Mouse (Mus musculus) heart, adult 2 months (tissue): ENCODE measurements around the gene Sept7. TPM values are rescaled to one million over a fixed set of nuclear protein-coding genes. Genes with fewer than 3 reads are reported as not detected.
"Not testable (repeated sequence)": the region's sequence is repeated elsewhere in the genome, so short reads cannot be mapped to it uniquely, and the experiment has no call there.

Experiments used
- DNase-seq, 2 experiments: peaks; one replicate each; pipeline ENCODE4 v3.0.0; 2021
- H3K27ac ChIP-seq: fragments of 200-600 bp; 2 replicates; pipeline ENCODE4 v1.8.1; 2022
- H3K27me3 ChIP-seq: fragments of 200-500 bp; 2 replicates; pipeline ENCODE4 v1.6.1; 2012; ENCODE audit warnings: mild to moderate bottlenecking, low read length, inconsistent platforms, mixed read lengths; ENCODE audit not compliant: control insufficient read depth, insufficient read depth
- H3K36me3 ChIP-seq: fragments of 200-500 bp; 2 replicates; pipeline ENCODE4 v1.6.1; 2012; ENCODE audit warnings: low read length, inconsistent platforms; ENCODE audit not compliant: control insufficient read depth, insufficient read depth
- H3K4me1 ChIP-seq: fragments of 200-500 bp; 2 replicates; pipeline ENCODE4 v1.6.1; 2011; ENCODE audit warnings: low read length; ENCODE audit not compliant: control insufficient read depth, insufficient read depth
- H3K4me3 ChIP-seq: fragments of 200-600 bp; 2 replicates; pipeline ENCODE4 v1.8.1; 2022
- H3K79me2 ChIP-seq: fragments of 200-500 bp; replicated peaks from 2 replicates; pipeline ENCODE4 v1.6.1; 2012; ENCODE audit warnings: mild to moderate bottlenecking, inconsistent platforms, low read length, moderate library complexity, mixed read lengths; ENCODE audit not compliant: control insufficient read depth, insufficient read depth
- H3K9ac ChIP-seq: fragments of 200-500 bp; 2 replicates; pipeline ENCODE4 v1.6.1; 2012; ENCODE audit warnings: low read depth, mild to moderate bottlenecking, control low read depth, inconsistent platforms, low read length, mixed read lengths
- CTCF ChIP-seq: fragments of 200-600 bp; IDR thresholded peaks from 2 replicates; pipeline ENCODE4 v1.8.1; 2022; ENCODE audit warnings: antibody characterized with exemption, mild to moderate bottlenecking, moderate library complexity
- EP300 ChIP-seq: fragments of 200-500 bp; IDR thresholded peaks from 2 replicates; pipeline ENCODE4 v1.6.1; 2011; ENCODE audit warnings: low read depth, low read length, control low read depth; ENCODE audit not compliant: insufficient read depth
- POLR2A ChIP-seq: fragments of 200-500 bp; IDR thresholded peaks from 2 replicates; pipeline ENCODE4 v1.6.1; 2011; ENCODE audit warnings: mild to moderate bottlenecking, low read depth, low read length, control low read depth; ENCODE audit not compliant: insufficient read depth
- WGBS: fragments of 180-500 bp; shearing (Covaris S2); methylation state at CpG from one replicate; pipeline ENCODE4 v1.1.7; 2018; 5-methylcytosine and 5-hydroxymethylcytosine counted together
- intact Hi-C: fragments of 180-260 bp; cut with DNase I; formaldehyde crosslinking; loops from one replicate; pipeline ENCODE4 v1.15.1; 2025
- polyA plus RNA-seq: library from polyadenylated mRNA; depleted of rRNA; stranded (reverse); fragments of >200 nt; gene quantifications from 2 replicates; pipeline ENCODE4 v1.2.3, GENCODE M21; 2012
- total RNA-seq, 2 experiments: library from RNA; stranded (reverse); gene quantifications; 2 replicates each; pipeline ENCODE4 v1.2.3; 2021

Sept7 gene
- total and polyA plus RNA-seq, 3 experiments, result 15.9 to 111 (median 109) TPM

DNA sequence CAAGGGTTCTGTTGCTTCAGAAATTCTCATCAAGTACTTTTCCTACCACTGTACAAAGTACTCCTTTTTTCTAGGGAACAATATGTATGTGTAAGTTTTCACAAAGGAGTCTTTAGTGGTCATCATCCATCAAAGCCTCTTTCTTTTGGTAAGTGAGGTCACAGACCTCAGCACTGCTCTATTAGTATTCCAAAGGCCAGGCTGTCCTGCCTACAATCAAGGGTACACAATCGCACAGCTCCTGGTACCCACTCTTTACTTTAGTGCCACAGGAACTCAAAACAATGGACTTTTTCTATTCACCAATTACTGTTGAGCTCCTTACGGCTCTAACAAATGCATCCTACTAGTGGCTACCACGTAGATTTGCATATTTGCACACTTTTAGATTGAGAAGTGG is 11.2 kb upstream of the Sept7 start:
- no peak overlapping the region for H3K27ac ChIP-seq
- TF ChIP-seq POLR2A (no peak), CTCF (no peak), EP300 (no peak)
- intact Hi-C loops, result no loop called here
- no peaks in the 10 kb centered on the region for H3K4me1 ChIP-seq
- H3K4me3 ChIP-seq, result no peak overlapping the region
- H3K27me3 ChIP-seq, result no peaks in the 10 kb centered on the region
- H3K79me2 ChIP-seq, result no peaks in the 10 kb centered on the region; the same call in 1 of the 2 replicates
- no peak for DNase-seq
- 93% methylated on average over 3 of the region's 3 CpGs for WGBS
- no peaks in the 10 kb centered on the region for H3K36me3 ChIP-seq
- H3K9ac ChIP-seq, result no peak overlapping the region

DNA sequence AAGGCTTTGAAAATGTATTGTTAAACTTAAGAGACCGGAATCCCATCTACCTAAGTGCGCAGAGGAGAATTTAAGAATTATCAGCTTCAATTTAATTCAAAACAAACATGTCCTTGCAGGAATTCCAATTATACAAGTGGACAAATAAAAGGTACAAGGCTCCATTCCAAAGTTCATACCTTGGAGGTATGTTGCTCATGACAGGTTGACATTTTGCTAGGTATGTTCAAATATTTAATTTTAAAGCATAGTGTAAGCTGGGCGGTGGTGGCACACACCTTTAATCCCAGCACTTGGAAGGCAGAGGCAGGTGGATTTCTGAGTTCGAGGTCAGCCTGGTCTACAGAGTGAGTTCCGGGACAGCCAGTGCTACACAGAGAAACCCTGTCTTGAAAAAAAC is 10.5 kb upstream of the Sept7 start:
- H3K4me3 ChIP-seq, intact Hi-C loops, DNase-seq, H3K36me3 ChIP-seq, H3K27ac ChIP-seq, H3K9ac ChIP-seq, H3K4me1 ChIP-seq, H3K27me3 ChIP-seq, H3K79me2 ChIP-seq: not testable (repeated sequence)
- WGBS, result 93% methylated on average over 5 of the region's 5 CpGs

DNA sequence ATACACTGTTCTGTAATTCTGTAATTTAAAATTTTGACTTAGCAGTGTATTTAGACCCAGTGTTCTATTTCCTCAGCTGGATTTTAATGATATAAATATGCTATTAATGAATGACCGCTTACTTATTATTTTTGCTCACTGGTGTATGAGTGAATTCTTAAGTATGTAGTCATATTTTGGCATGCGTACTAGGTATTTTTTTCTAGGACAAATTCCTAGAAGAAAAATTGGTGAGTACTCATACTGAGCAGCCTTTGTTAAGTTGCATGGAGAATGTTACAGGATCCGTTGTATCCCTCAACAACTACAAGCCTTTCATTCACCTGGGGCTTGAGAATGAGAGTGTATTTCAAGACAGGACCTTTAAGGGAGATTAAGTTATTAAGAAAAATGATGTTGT is 10.0 kb upstream of the Sept7 start:
- TF ChIP-seq EP300 (no peak), CTCF (no peak), POLR2A (no peak)
- Histone ChIP-seq H3K27me3 (no peaks in the 10 kb centered on the region), H3K36me3 (no peaks in the 10 kb centered on the region), H3K27ac (no peak overlapping the region), H3K79me2 (no peaks in the 10 kb centered on the region; the same call in 1 of the 2 replicates), H3K9ac (no peak overlapping the region), H3K4me3 (no peak overlapping the region), H3K4me1 (no peaks in the 10 kb centered on the region; the same call in none of the 2 replicates)
- WGBS, result 70% methylated on average over 3 of the region's 3 CpGs
- DNase-seq, result no peak
- intact Hi-C loops, result no loop called here

DNA sequence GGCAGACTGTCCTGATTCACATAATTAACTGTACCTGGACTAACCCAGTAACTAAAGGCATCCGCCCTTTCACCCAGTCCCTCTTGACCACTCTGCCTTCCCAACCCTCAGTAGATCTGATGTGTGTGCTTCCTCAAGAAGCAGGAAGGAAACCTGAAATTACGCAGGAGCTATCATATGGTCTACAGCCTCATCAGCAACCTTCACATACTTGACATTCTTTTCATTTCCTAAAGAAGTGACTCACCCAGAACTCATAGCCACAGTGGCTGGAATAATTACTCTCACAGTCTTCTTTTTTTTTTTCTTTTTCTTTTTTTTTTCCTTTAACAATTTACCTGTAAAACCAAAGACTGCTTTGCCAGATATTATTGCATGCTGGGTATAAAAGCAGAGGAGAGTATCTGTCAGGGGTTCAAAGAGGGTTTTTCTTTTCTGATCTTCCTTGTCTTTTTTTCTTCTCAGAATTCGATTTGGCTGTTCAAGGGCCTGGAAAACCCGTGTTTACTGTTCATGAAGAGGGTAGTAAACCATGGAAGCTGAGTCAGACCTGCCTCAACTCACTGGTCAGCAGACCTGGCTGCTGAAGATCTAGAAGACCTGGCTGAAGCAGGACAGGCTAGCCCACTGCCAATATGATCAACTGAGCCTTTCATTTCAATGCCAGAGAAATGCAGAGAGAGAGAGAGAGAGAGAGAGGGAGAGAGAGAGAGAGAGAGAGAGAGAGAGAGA is 8.1 kb upstream of the Sept7 start:
- no peak overlapping the region for H3K4me3 ChIP-seq
- intact Hi-C loops, result no loop called here
- H3K27ac ChIP-seq, result no peak overlapping the region
- WGBS, result 51% methylated on average over 4 of the region's 4 CpGs
- H3K27me3 ChIP-seq, result no peaks in the 10 kb centered on the region
- H3K36me3 ChIP-seq, result no peaks in the 10 kb centered on the region
- TF ChIP-seq POLR2A, result no peak
- no peak for TF ChIP-seq EP300
- TF ChIP-seq CTCF, result no peak
- no peaks in the 10 kb centered on the region; the same call in none of the 2 replicates for H3K4me1 ChIP-seq
- H3K79me2 ChIP-seq, result no peaks in the 10 kb centered on the region; the same call in 1 of the 2 replicates
- H3K9ac ChIP-seq, result no peak overlapping the region
- no peak for DNase-seq

DNA sequence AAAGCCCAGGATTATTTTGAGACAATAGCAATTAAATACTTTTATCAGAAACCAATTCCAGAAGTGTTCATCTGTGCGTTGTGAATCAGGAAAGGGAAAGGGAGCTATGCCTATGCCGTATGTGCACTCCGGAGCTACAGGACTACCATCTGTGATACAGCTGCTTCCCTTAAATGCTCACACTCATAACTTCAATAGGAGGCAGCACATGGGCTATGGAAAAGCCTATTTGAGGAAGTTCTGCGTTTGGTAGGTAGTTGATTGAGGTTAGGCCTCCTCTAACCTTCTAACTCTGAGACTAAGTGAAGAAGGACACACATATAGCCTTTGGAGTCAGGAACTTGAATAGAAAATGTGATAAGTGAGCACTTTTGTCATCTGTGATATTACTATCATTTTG is 7.1 kb upstream of the Sept7 start:
- Histone ChIP-seq H3K27ac (no peak overlapping the region), H3K27me3 (no peaks in the 10 kb centered on the region), H3K79me2 (no peaks in the 10 kb centered on the region; the same call in 1 of the 2 replicates), H3K36me3 (no peaks in the 10 kb centered on the region), H3K9ac (no peak overlapping the region), H3K4me3 (no peak overlapping the region), H3K4me1 (no peaks in the 10 kb centered on the region; the same call in none of the 2 replicates)
- 75% methylated on average over 4 of the region's 4 CpGs for WGBS
- TF ChIP-seq POLR2A (no peak), CTCF (no peak), EP300 (no peak)
- DNase-seq, result no peak
- intact Hi-C loops, result loop anchor here (5.0 kb wide), 1 partner anchor 278 kb away; no protein-coding TSS in a partner anchor

DNA sequence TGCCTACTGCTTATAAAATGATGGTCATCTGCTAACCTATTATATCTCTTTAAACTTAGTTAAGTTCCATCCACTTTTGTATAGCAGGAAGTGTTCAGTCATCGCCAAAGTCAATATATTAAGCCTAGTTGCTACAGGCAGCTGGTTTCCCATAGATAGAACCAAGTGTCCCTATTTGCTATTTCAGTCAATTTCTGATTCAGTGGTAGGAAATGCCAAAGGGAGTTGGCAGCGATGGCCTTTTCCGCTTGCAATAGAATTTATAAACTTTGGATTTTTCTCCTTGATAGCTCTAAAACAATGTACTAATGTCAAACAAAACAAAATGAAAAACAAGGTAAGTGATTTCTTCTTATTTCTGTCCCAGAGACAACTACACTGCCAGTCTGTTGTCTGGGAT is 5.7 kb upstream of the Sept7 start:
- Histone ChIP-seq H3K79me2 (no peaks in the 10 kb centered on the region; the same call in 1 of the 2 replicates), H3K27ac (no peak overlapping the region; the same call in 1 of the 2 replicates), H3K27me3 (no peaks in the 10 kb centered on the region), H3K4me3 (no peak overlapping the region), H3K36me3 (no peaks in the 10 kb centered on the region; the same call in 1 of the 2 replicates), H3K9ac (no peak overlapping the region), H3K4me1 (peaks cover 2% of the 10 kb centered on the region)
- WGBS, result 49% methylated on average over 3 of the region's 3 CpGs
- intact Hi-C loops, result loop anchor here (5.0 kb wide), 1 partner anchor 279 kb away; no protein-coding TSS in a partner anchor
- TF ChIP-seq CTCF (no peak), POLR2A (no peak), EP300 (no peak)
- DNase-seq, result no peak
